Mouse (Mus musculus) CH12.LX (cell line): ENCODE results near the gene Fabp2. TPM values are rescaled to one million over a fixed set of nuclear protein-coding genes. Genes with fewer than 3 reads are reported as not detected.

ENCODE experiments used
- DNase-seq: peaks from one replicate; pipeline ENCODE4 v3.0.0-alpha.2; 2013; ENCODE audit errors: extremely low read depth
- H3K27ac ChIP-seq: 2 replicates; pipeline ENCODE4 v1.5.1; 2012; ENCODE audit warnings: low read depth, mild to moderate bottlenecking, control low read depth, moderate library complexity; ENCODE audit not compliant: insufficient read depth
- H3K27me3 ChIP-seq: replicated peaks from 2 replicates; pipeline ENCODE3; 2012; ENCODE audit warnings: inconsistent platforms
- H3K36me3 ChIP-seq, 2 experiments: replicated peaks in 1 of 2; 2 replicates each; pipeline versions ENCODE3 to v1.6.1; 2012; ENCODE audit warnings: inconsistent platforms in 1 of 2, low read length in 1 of 2, mild to moderate bottlenecking in 1 of 2, mixed read lengths in 1 of 2, moderate library complexity in 1 of 2; ENCODE audit not compliant: control insufficient read depth in 1 of 2, insufficient read depth in 1 of 2
- H3K4me1 ChIP-seq, 2 experiments: 2 replicates each; pipeline ENCODE4 v1.6.1; 2012; ENCODE audit warnings: inconsistent platforms in 1 of 2, moderate library complexity in 1 of 2; ENCODE audit not compliant: insufficient read depth in 2 of 2, control insufficient read depth in 1 of 2
- H3K4me2 ChIP-seq: 2 replicates; pipeline ENCODE4 v1.6.1; 2012; ENCODE audit warnings: low read depth, mild to moderate bottlenecking, control low read depth; ENCODE audit not compliant: poor library complexity, insufficient read depth, severe bottlenecking
- H3K4me3 ChIP-seq, 3 experiments: fragments of 150-350 bp in 1 of 3; sonication (generic) in 1 of 3; replicated peaks in 1 of 3; 2 replicates each; pipeline versions ENCODE3 to v1.5.1; 2011 to 2012; ENCODE audit warnings: low read depth in 2 of 3, low read length in 2 of 3, mild to moderate bottlenecking in 2 of 3, moderate library complexity in 2 of 3, control low read depth in 1 of 3, improper control_type of control experiment in 1 of 3, inconsistent platforms in 1 of 3, mixed read lengths in 1 of 3; ENCODE audit not compliant: poor library complexity in 1 of 3
- H3K79me2 ChIP-seq: replicated peaks from 2 replicates; pipeline ENCODE4 v1.6.1; 2012; ENCODE audit warnings: mild to moderate bottlenecking, moderate library complexity; ENCODE audit not compliant: control insufficient read depth, poor library complexity, insufficient read depth, severe bottlenecking; ENCODE audit errors: extremely low read depth
- H3K9ac ChIP-seq: 2 replicates; pipeline ENCODE4 v1.6.1; 2012; ENCODE audit warnings: low read depth, mild to moderate bottlenecking, control low read depth, moderate library complexity; ENCODE audit not compliant: insufficient read depth
- H3K9me3 ChIP-seq: replicated peaks from 2 replicates; pipeline ENCODE3; 2012; ENCODE audit warnings: low read length, inconsistent platforms, mixed read lengths
- CTCF ChIP-seq, 2 experiments: IDR thresholded peaks in 1 of 2; conservative IDR thresholded peaks in 1 of 2; 2 replicates each; pipeline ENCODE4 v1.5.1; 2011 to 2012; ENCODE audit warnings: low read depth in 2 of 2, low read length in 2 of 2, improper control_type of control experiment in 1 of 2, inconsistent platforms in 1 of 2, mild to moderate bottlenecking in 1 of 2, moderate library complexity in 1 of 2
- E2F4 ChIP-seq: IDR thresholded peaks from 2 replicates; pipeline ENCODE4 v1.6.1; 2011; ENCODE audit warnings: low read depth, low read length, improper control_type of control experiment; ENCODE audit not compliant: insufficient replicate concordance
- ELF1 ChIP-seq: IDR thresholded peaks from 2 replicates; pipeline ENCODE4 v1.6.1; 2014; ENCODE audit warnings: low read depth, mild to moderate bottlenecking, inconsistent platforms, low read length, improper control_type of control experiment
- EP300 ChIP-seq: IDR thresholded peaks from 2 replicates; pipeline ENCODE4 v1.6.1; 2011; ENCODE audit warnings: low read length, improper control_type of control experiment
- ETS1 ChIP-seq: conservative IDR thresholded peaks from 2 replicates; pipeline ENCODE4 v1.6.1; 2012; ENCODE audit warnings: low read depth, mild to moderate bottlenecking, inconsistent platforms, low read length, improper control_type of control experiment, moderate library complexity
- HCFC1 ChIP-seq: IDR thresholded peaks from 2 replicates; pipeline ENCODE4 v1.6.1; 2012; ENCODE audit warnings: low read depth, mild to moderate bottlenecking, inconsistent platforms, low read length, improper control_type of control experiment
- IRF4 ChIP-seq: IDR thresholded peaks from 2 replicates; pipeline ENCODE4 v1.6.1; 2014; ENCODE audit warnings: low read depth, mild to moderate bottlenecking, inconsistent platforms, low read length, improper control_type of control experiment
- MAX ChIP-seq: IDR thresholded peaks from 2 replicates; pipeline ENCODE4 v1.6.1; 2011; ENCODE audit warnings: low read length, improper control_type of control experiment
- MAZ ChIP-seq: IDR thresholded peaks from 2 replicates; pipeline ENCODE4 v1.6.1; 2012; ENCODE audit warnings: low read depth, mild to moderate bottlenecking, inconsistent platforms, low read length, improper control_type of control experiment, moderate library complexity
- MEF2A ChIP-seq: IDR thresholded peaks from 2 replicates; pipeline ENCODE4 v1.6.1; 2014; ENCODE audit warnings: low read depth, mild to moderate bottlenecking, inconsistent platforms, low read length, improper control_type of control experiment, borderline replicate concordance
- MXI1 ChIP-seq: IDR thresholded peaks from 2 replicates; pipeline ENCODE4 v1.6.1; 2011; ENCODE audit warnings: mild to moderate bottlenecking, low read depth, low read length, improper control_type of control experiment
- MYC ChIP-seq: IDR thresholded peaks from 2 replicates; pipeline ENCODE4 v1.6.1; 2011; ENCODE audit warnings: low read depth, mild to moderate bottlenecking, improper control_type of control experiment, low read length
- NELFE ChIP-seq: IDR thresholded peaks from 2 replicates; pipeline ENCODE4 v1.6.1; 2011; ENCODE audit warnings: low read depth, low read length, improper control_type of control experiment
- POLR2AphosphoS2 ChIP-seq: IDR thresholded peaks from 2 replicates; pipeline ENCODE4 v1.6.1; 2011; ENCODE audit warnings: low read depth, low read length, improper control_type of control experiment
- SMC3 ChIP-seq: IDR thresholded peaks from 2 replicates; pipeline ENCODE4 v1.6.1; 2011; ENCODE audit warnings: low read depth, low read length, improper control_type of control experiment
- UBTF ChIP-seq: IDR thresholded peaks from 2 replicates; pipeline ENCODE4 v1.6.1; 2012; ENCODE audit warnings: low read depth, mild to moderate bottlenecking, inconsistent platforms, low read length, improper control_type of control experiment, moderate library complexity
- USF2 ChIP-seq: conservative IDR thresholded peaks from 2 replicates; pipeline ENCODE4 v1.6.1; 2011; ENCODE audit warnings: low read depth, low read length, improper control_type of control experiment
- ZMIZ1 ChIP-seq: IDR thresholded peaks from 2 replicates; pipeline ENCODE4 v1.6.1; 2012; ENCODE audit warnings: low read depth, mild to moderate bottlenecking, inconsistent platforms, low read length, improper control_type of control experiment
- ZNF384 ChIP-seq: IDR thresholded peaks from 2 replicates; pipeline ENCODE4 v1.6.1; 2012; ENCODE audit warnings: low read depth, low read length, improper control_type of control experiment, inconsistent platforms
- dilution Hi-C: fragments of 300-500 bp; cut with MboI; formaldehyde crosslinking; loops from 2 replicates; pipeline ENCODE4 v1.14.3; 2020; ENCODE audit warnings: low sequenced_read_pairs; ENCODE audit not compliant: extremely low pct_unique_long_range_greater_than_20kb, extremely low pct_ligation_motif_present
- in situ Hi-C: fragments of 300-500 bp; cut with MboI; formaldehyde crosslinking; loops from 3 replicates; pipeline ENCODE4 v1.14.3; 2019; ENCODE audit warnings: low sequenced_read_pairs, low pct_ligation_motif_present, low pct_unique_long_range_greater_than_20kb, mixed read lengths
- polyA plus RNA-seq: library from polyadenylated mRNA; unstranded; fragments of >175 nt; gene quantifications from 2 replicates; pipeline ENCODE4 v1.2.1, GENCODE M21; 2012; ENCODE audit warnings: low read depth; ENCODE audit not compliant: insufficient read length
- total RNA-seq, 2 experiments: library from RNA; depleted of rRNA; stranded (reverse); fragments of 300-350 nt in 1 of 2; fragments of >200 nt in 1 of 2; gene quantifications; 2 replicates each; pipeline ENCODE4 v1.2.3; 2012 to 2014

The Fabp2 gene
- total RNA-seq (2012; rRNA removed): not detected in 2 replicates
- not detected in 2 replicates for total RNA-seq (2014; rRNA removed)
- polyA plus RNA-seq: not detected in 2 replicates

- Histone ChIP-seq H3K36me3 (no peaks in the 10 kb centered on the region), H3K4me2 (no peak within 1 kb of the TSS), H3K27me3 (no peaks in the 10 kb centered on the region), H3K4me1 (no peaks in the 10 kb centered on the region), H3K27ac (no peak within 1 kb of the TSS), H3K9me3 (no peaks in the 10 kb centered on the region), H3K79me2 (no peaks in the 10 kb centered on the region), H3K9ac (no peak within 1 kb of the TSS), H3K4me3 (no peak within 1 kb of the TSS)
- in situ Hi-C loops: no loop called here
- TF ChIP-seq UBTF (no peak), MEF2A (no peak)
- DNase-seq: no peak
- dilution Hi-C loops: no loop called here
Measured at GRCm38 (mm10) chr3:122894772-122895171, at the start of gene Fabp2. TSS of gene Fabp2 (plus strand) at chr3:122895072.

- Histone ChIP-seq H3K9ac (no peak overlapping the region), H3K4me3 (no peak overlapping the region), H3K4me2 (no peak overlapping the region), H3K36me3 (no peaks in the 10 kb centered on the region), H3K27ac (no peak overlapping the region), H3K79me2 (no peaks in the 10 kb centered on the region), H3K4me1 (no peaks in the 10 kb centered on the region), H3K27me3 (no peaks in the 10 kb centered on the region), H3K9me3 (no peaks in the 10 kb centered on the region)
- no peak for DNase-seq
- in situ Hi-C loops (no loop called here), dilution Hi-C loops (no loop called here)
- no peak for TF ChIP-seq MXI1
- no peak for TF ChIP-seq ZNF384
- no peak for TF ChIP-seq ELF1
- TF ChIP-seq POLR2AphosphoS2: no peak
- no peak for TF ChIP-seq UBTF
- TF ChIP-seq MEF2A: no peak
- no peak for TF ChIP-seq MYC
- no peak for TF ChIP-seq ETS1
- no peak for TF ChIP-seq ZMIZ1
- TF ChIP-seq HCFC1: no peak
- no peak for TF ChIP-seq EP300
- no peak for TF ChIP-seq MAX
- no peak for TF ChIP-seq MAZ
- TF ChIP-seq NELFE: no peak
- TF ChIP-seq IRF4: no peak
- no peak for TF ChIP-seq E2F4
- no peak for TF ChIP-seq CTCF (conservative IDR thresholded peaks at IDR 0.05 in 1 of 2, IDR thresholded peaks at IDR 0.05 in 1 of 2; ENCODE audit: low read depth in 2 of 2, low read length in 2 of 2)
- TF ChIP-seq USF2: no peak
- TF ChIP-seq SMC3: no peak
Measured at GRCm38 (mm10) chr3:122848410-122849034, 46.4 kb upstream of the Fabp2 start.
